Mouse (Mus musculus): ENCODE measurements at regions not wholly inside any gene's neighbourhood (a gene's known extent, or its start where the extent isn't known, plus 50 kb on each side); places are given as distances from the start of the nearest gene placed in this dataset.

GRCm38 (mm10) chr9:78964813-78965212, 349.5 kb downstream of the Cd109 start:
- Histone ChIP-seq H3K27ac (ENCODE audit: low read depth, low read length) (no peak overlapping the region), H3K27me3 (ENCODE audit: control insufficient read depth, insufficient read depth, low read length) (no peaks in the 10 kb centered on the region), H3K9me3 (ENCODE audit: control insufficient read depth, low read length) (no peaks in the 10 kb centered on the region), H3K4me1 (ENCODE audit: control insufficient read depth, insufficient read depth, low read length) (no peaks in the 10 kb centered on the region), H3K4me2 (ENCODE audit: low read depth) (no peak overlapping the region), H3K9ac (ENCODE audit: low read length) (no peak overlapping the region), H3K36me3 (ENCODE audit: control insufficient read depth, insufficient read depth, low read length) (no peaks in the 10 kb centered on the region), H3K4me3 (ENCODE audit: low read depth, low read length) (no peak overlapping the region)
- WGBS, result 39% methylated on average over 1 of the region's 1 CpGs
- no peak for ATAC-seq (ENCODE audit: insufficient read depth, low FRiP score, low TSS enrichment)
- DNase-seq (ENCODE audit: low spot score), result peak; percentile 11

GRCm38 (mm10) chr9:78965226-78965950, 350.0 kb downstream of the Cd109 start:
- no peak for ATAC-seq (ENCODE audit: insufficient read depth, low FRiP score, low TSS enrichment)
- Histone ChIP-seq H3K4me1 (ENCODE audit: control insufficient read depth, insufficient read depth, low read length) (no peaks in the 10 kb centered on the region), H3K27ac (ENCODE audit: low read depth, low read length) (no peak overlapping the region), H3K4me3 (ENCODE audit: low read depth, low read length) (no peak overlapping the region), H3K27me3 (ENCODE audit: control insufficient read depth, insufficient read depth, low read length) (no peaks in the 10 kb centered on the region), H3K9me3 (ENCODE audit: control insufficient read depth, low read length) (no peaks in the 10 kb centered on the region), H3K9ac (ENCODE audit: low read length) (no peak overlapping the region), H3K4me2 (ENCODE audit: low read depth) (no peak overlapping the region), H3K36me3 (ENCODE audit: control insufficient read depth, insufficient read depth, low read length) (no peaks in the 10 kb centered on the region)
- WGBS, result 71% methylated on average over 14 of the region's 14 CpGs
- peak; percentile 11 for DNase-seq (ENCODE audit: low spot score)

GRCm38 (mm10) chr9:78971731-78972130, 356.4 kb downstream of the Cd109 start:
- Histone ChIP-seq H3K27me3 (ENCODE audit: control insufficient read depth, insufficient read depth, low read length) (no peaks in the 10 kb centered on the region), H3K4me1 (ENCODE audit: control insufficient read depth, insufficient read depth, low read length) (no peaks in the 10 kb centered on the region), H3K4me2 (ENCODE audit: low read depth) (no peak overlapping the region), H3K27ac (ENCODE audit: low read depth, low read length) (no peak overlapping the region), H3K9ac (ENCODE audit: low read length) (no peak overlapping the region), H3K36me3 (ENCODE audit: control insufficient read depth, insufficient read depth, low read length) (no peaks in the 10 kb centered on the region), H3K4me3 (ENCODE audit: low read depth, low read length) (no peak overlapping the region), H3K9me3 (ENCODE audit: control insufficient read depth, low read length) (no peaks in the 10 kb centered on the region)
- DNase-seq (ENCODE audit: low spot score) (no peak), ATAC-seq (ENCODE audit: insufficient read depth, low FRiP score, low TSS enrichment) (no peak)
- 88% methylated on average over 3 of the region's 3 CpGs for WGBS

GRCm38 (mm10) chr9:78983734-78984133, 368.4 kb downstream of the Cd109 start:
- Histone ChIP-seq H3K4me2 (ENCODE audit: low read depth) (no peak overlapping the region), H3K27me3 (ENCODE audit: control insufficient read depth, insufficient read depth, low read length) (no peaks in the 10 kb centered on the region), H3K27ac (ENCODE audit: low read depth, low read length) (no peak overlapping the region), H3K9me3 (ENCODE audit: control insufficient read depth, low read length) (no peaks in the 10 kb centered on the region), H3K9ac (ENCODE audit: low read length) (no peak overlapping the region), H3K4me1 (ENCODE audit: control insufficient read depth, insufficient read depth, low read length) (no peaks in the 10 kb centered on the region), H3K36me3 (ENCODE audit: control insufficient read depth, insufficient read depth, low read length) (no peaks in the 10 kb centered on the region), H3K4me3 (ENCODE audit: low read depth, low read length) (no peak overlapping the region)
- ATAC-seq (ENCODE audit: insufficient read depth, low FRiP score, low TSS enrichment), result no peak
- DNase-seq (ENCODE audit: low spot score), result no peak
- WGBS, result 86% methylated on average over 2 of the region's 2 CpGs

- Histone ChIP-seq H3K36me3 (ENCODE audit: control insufficient read depth, insufficient read depth, low read length) (no peaks in the 10 kb centered on the region), H3K4me2 (ENCODE audit: low read depth) (no peak overlapping the region), H3K9ac (ENCODE audit: low read length) (no peak overlapping the region), H3K27ac (ENCODE audit: low read depth, low read length) (no peak overlapping the region), H3K4me1 (ENCODE audit: control insufficient read depth, insufficient read depth, low read length) (no peaks in the 10 kb centered on the region), H3K9me3 (ENCODE audit: control insufficient read depth, low read length) (no peaks in the 10 kb centered on the region), H3K4me3 (ENCODE audit: low read depth, low read length) (no peak overlapping the region), H3K27me3 (ENCODE audit: control insufficient read depth, insufficient read depth, low read length) (no peaks in the 10 kb centered on the region)
- ATAC-seq (ENCODE audit: insufficient read depth, low FRiP score, low TSS enrichment), result no peak
- 84% methylated on average over 5 of the region's 5 CpGs for WGBS
- DNase-seq (ENCODE audit: low spot score), result no peak
Measured at GRCm38 (mm10) chr9:78985184-78985864, 370.0 kb downstream of the Cd109 start.

- no peak overlapping the region for H3K27ac ChIP-seq (ENCODE audit: low read depth, low read length)
- H3K36me3 ChIP-seq (ENCODE audit: control insufficient read depth, insufficient read depth, low read length), result no peaks in the 10 kb centered on the region
- no peaks in the 10 kb centered on the region for H3K9me3 ChIP-seq (ENCODE audit: control insufficient read depth, low read length)
- H3K4me3 ChIP-seq (ENCODE audit: low read depth, low read length), result no peak overlapping the region
- no peaks in the 10 kb centered on the region for H3K4me1 ChIP-seq (ENCODE audit: control insufficient read depth, insufficient read depth, low read length)
- H3K4me2 ChIP-seq (ENCODE audit: low read depth), result no peak overlapping the region
- WGBS, result 56% methylated on average over 4 of the region's 4 CpGs
- no peak overlapping the region for H3K9ac ChIP-seq (ENCODE audit: low read length)
- H3K27me3 ChIP-seq (ENCODE audit: control insufficient read depth, insufficient read depth, low read length), result no peaks in the 10 kb centered on the region
- DNase-seq (ENCODE audit: low spot score) (no peak), ATAC-seq (ENCODE audit: insufficient read depth, low FRiP score, low TSS enrichment) (no peak)
Measured at GRCm38 (mm10) chr9:78991310-78991709, 376.0 kb downstream of the Cd109 start.

- Histone ChIP-seq H3K4me1 (ENCODE audit: control insufficient read depth, insufficient read depth, low read length) (no peaks in the 10 kb centered on the region), H3K9me3 (ENCODE audit: control insufficient read depth, low read length) (no peaks in the 10 kb centered on the region), H3K4me3 (ENCODE audit: low read depth, low read length) (no peak overlapping the region), H3K9ac (ENCODE audit: low read length) (no peak overlapping the region), H3K27ac (ENCODE audit: low read depth, low read length) (no peak overlapping the region), H3K36me3 (ENCODE audit: control insufficient read depth, insufficient read depth, low read length) (no peaks in the 10 kb centered on the region), H3K4me2 (ENCODE audit: low read depth) (no peak overlapping the region), H3K27me3 (ENCODE audit: control insufficient read depth, insufficient read depth, low read length) (no peaks in the 10 kb centered on the region)
- DNase-seq (ENCODE audit: low spot score) (no peak), ATAC-seq (ENCODE audit: insufficient read depth, low FRiP score, low TSS enrichment) (no peak)
Measured at GRCm38 (mm10) chr9:79001081-79001480, 385.7 kb downstream of the Cd109 start.

- Histone ChIP-seq H3K27ac (ENCODE audit: low read depth, low read length) (no peak overlapping the region), H3K4me1 (ENCODE audit: control insufficient read depth, insufficient read depth, low read length) (no peaks in the 10 kb centered on the region), H3K9me3 (ENCODE audit: control insufficient read depth, low read length) (no peaks in the 10 kb centered on the region), H3K36me3 (ENCODE audit: control insufficient read depth, insufficient read depth, low read length) (no peaks in the 10 kb centered on the region), H3K27me3 (ENCODE audit: control insufficient read depth, insufficient read depth, low read length) (no peaks in the 10 kb centered on the region), H3K9ac (ENCODE audit: low read length) (no peak overlapping the region), H3K4me3 (ENCODE audit: low read depth, low read length) (no peak overlapping the region), H3K4me2 (ENCODE audit: low read depth) (no peak overlapping the region)
- no peak for DNase-seq (ENCODE audit: low spot score)
- WGBS, result 93% methylated on average over 1 of the region's 1 CpGs
- no peak for ATAC-seq (ENCODE audit: insufficient read depth, low FRiP score, low TSS enrichment)
Measured at GRCm38 (mm10) chr9:79001930-79002329, 386.6 kb downstream of the Cd109 start.

All from neural tube, embryonic 11.5 days (tissue).